23 mouse cellular contexts compared by ENCODE assay signal in the genomic region with DNA sequence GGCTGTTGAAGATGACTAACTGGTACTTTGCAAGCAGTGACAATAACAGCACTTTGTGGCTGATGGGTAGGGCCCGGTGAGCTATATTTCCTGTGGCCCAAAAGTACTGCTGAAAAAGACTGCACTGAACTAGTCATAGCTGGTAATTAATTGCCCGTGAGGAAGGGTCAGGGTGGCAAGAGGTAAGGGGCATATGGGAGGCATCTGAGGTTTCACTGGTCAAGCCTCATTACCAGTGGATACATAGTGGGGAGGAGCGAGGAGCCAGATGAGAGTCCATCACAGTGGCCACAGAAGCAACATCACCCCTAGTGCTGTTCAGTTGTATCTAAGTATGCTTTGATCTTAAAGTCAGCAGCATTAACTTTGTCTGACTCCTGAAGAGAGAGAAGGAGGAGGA. TPM values are rescaled to one million over a fixed set of nuclear protein-coding genes. Genes with fewer than 3 reads are reported as not detected.
"Had no signal": no experiment of that assay in that cellular context is flagged by ENCODE, and none has a peak within 500 bp of the region (broad histone marks: within the 10 kb centered on the region; RNA-seq: fewer than 3 reads in every experiment).

No protein-coding gene starts in this region.

- H3K27me3 ChIP-seq: lung, embryonic 15.5 days; midbrain, embryonic 13.5 days; midbrain, embryonic 15.5 days; neural tube, embryonic 12.5 days; stomach, embryonic 15.5 days had no signal

- ATAC-seq: liver, postnatal 0 days; lung, postnatal 0 days; midbrain, embryonic 13.5 days; midbrain, embryonic 15.5 days had no signal

- H3K27ac ChIP-seq: lung, embryonic 15.5 days; macrophage; midbrain, embryonic 13.5 days; midbrain, embryonic 15.5 days; neural tube, embryonic 12.5 days; stomach, embryonic 15.5 days; stomach, postnatal 0 days had no signal

- H3K4me3 ChIP-seq: lung, embryonic 15.5 days; megakaryocyte, embryonic 14.5 days; midbrain, embryonic 13.5 days; midbrain, embryonic 15.5 days; neural tube, embryonic 12.5 days; stomach, embryonic 15.5 days had no signal

- DNase-seq: liver, postnatal 0 days; lung, adult 2 months; lung, postnatal 14 days; lung, postnatal 36 days; right cerebral cortex, postnatal 14 days; thymus, adult 18-20 months; thymus, postnatal 14 days; thymus, postnatal 36 days had no signal

- H3K36me3 ChIP-seq: lung, embryonic 15.5 days; midbrain, embryonic 13.5 days; midbrain, embryonic 15.5 days; neural tube, embryonic 12.5 days; stomach, embryonic 15.5 days had no signal

- H3K4me1 ChIP-seq: megakaryocyte, embryonic 14.5 days had no signal

- H3K9me3 ChIP-seq: lung, embryonic 15.5 days; midbrain, embryonic 13.5 days; midbrain, embryonic 15.5 days; neural tube, embryonic 12.5 days; stomach, embryonic 15.5 days had no signal

- H3K9ac ChIP-seq: liver, postnatal 0 days; lung, embryonic 15.5 days; midbrain, embryonic 13.5 days; midbrain, embryonic 15.5 days; neural tube, embryonic 12.5 days; stomach, embryonic 15.5 days had no signal

- H3K4me2 ChIP-seq: lung, embryonic 15.5 days; midbrain, embryonic 11.5 days; midbrain, embryonic 13.5 days; midbrain, embryonic 15.5 days; neural tube, embryonic 12.5 days; stomach, embryonic 15.5 days had no signal

RNA-seq across cellular contexts. Expression of gene Tshz2, which starts 2.7 kb away (rescaled TPM):
- polyA plus RNA-seq: macrophage had no signal

RNA-seq across cellular contexts. Expression of gene Gm11011, which starts 42.5 kb away (rescaled TPM):
- polyA plus RNA-seq: liver, postnatal 0 days; lung, adult 2 months; lung, embryonic 15.5 days; lung, postnatal 0 days; macrophage; midbrain, embryonic 11.5 days; midbrain, embryonic 13.5 days; midbrain, embryonic 15.5 days; midbrain, postnatal 0 days; neural tube, embryonic 12.5 days; neural tube, embryonic 14.5 days; spleen, adult 2 months; stomach, embryonic 15.5 days; stomach, postnatal 0 days; testis, adult 2 months; thymus, postnatal 0 days had no signal
